Mouse (Mus musculus): Measurements from ENCODE around the gene AC109138.7.

GRCm38 (mm10) chr19:4175368-4175947 lies 38.7 kb upstream of the AC109138.7 start, which contains the start of gene Carns1:
- TF ChIP-seq CTCF (IDR thresholded peaks at IDR 0.05) (no peak), EP300 (IDR thresholded peaks at IDR 0.05) (no peak)
